Mouse (Mus musculus): ENCODE measurements at regions not wholly inside any gene's neighbourhood (a gene's known extent, or its start where the extent isn't known, plus 50 kb on each side); places are given as distances from the start of the nearest gene placed in this dataset.
A peak's percentile ranks its signal among the peaks of the same experiment; 100 is the strongest.

DNA sequence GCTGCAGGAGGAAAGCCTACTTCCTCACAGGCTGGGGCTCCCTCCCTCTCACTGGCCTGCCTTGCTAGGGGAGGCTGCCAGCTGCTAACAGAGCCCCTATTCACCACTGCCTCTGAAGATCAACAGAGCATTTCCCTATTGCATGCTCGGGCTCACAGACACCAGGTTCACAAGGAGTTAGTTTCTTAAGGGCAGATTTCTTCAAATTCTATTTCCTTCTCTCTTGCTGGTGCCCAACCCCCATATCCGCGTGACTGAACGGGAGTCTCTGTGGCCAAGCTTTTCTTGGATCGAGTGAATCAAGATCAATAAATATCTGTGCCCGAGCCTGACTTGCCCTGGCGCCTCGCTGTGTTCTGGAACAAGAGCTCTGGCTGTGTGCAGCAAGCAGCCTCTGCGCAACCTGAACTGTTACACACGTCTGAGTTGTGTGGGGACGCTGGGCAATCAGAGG lies 98.9 kb upstream of the Gdf10 start:
- H3K9me3 ChIP-seq (replicated peaks): no peaks in the 10 kb centered on the region
- H3K4me1 ChIP-seq: peaks cover 10% of the 10 kb centered on the region
- WGBS: 39% methylated on average over 11 of the region's 11 CpGs
- peak; percentile 53; the same call in 1 of the 2 replicates for ATAC-seq
- H3K4me3 ChIP-seq: no peak overlapping the region
- H3K4me2 ChIP-seq: no peak overlapping the region
- H3K9ac ChIP-seq: no peak overlapping the region
- no peaks in the 10 kb centered on the region for H3K27me3 ChIP-seq
- no peak overlapping the region for H3K27ac ChIP-seq
- no peaks in the 10 kb centered on the region for H3K36me3 ChIP-seq (ENCODE audit: poor library complexity, severe bottlenecking)

DNA sequence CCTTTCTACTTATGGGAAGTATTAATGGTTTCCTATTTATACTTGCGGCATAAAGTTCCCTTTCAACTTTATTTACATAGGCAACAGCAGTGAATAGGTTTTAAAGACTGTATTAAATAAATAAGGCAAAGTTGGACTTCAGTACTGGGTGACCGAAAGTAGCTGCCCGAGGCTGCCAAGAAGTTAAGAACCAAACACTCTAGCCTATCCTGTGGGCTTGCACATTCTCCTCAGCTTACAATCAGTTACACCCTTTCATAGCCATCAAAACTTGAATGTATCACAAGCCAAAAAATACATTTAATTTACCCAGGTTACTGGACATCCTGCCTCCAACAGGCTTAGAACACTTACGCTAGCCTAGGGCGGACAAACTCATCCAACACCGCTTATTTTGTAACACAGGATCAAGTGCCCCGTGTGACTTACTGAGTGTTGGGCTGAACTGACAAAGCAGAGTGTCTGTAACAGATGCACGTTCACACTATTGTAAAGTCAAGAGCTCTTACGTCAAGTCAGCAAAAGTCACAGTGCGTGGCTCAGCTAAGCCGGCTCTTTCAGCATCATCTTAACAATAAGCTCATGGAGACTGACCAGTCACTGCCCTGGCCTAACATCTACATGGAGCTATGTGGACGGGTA lies 97.3 kb upstream of the Gdf10 start:
- Histone ChIP-seq H3K36me3 (ENCODE audit: poor library complexity, severe bottlenecking) (no peaks in the 10 kb centered on the region), H3K4me3 (no peak overlapping the region), H3K4me1 (peaks cover 10% of the 10 kb centered on the region), H3K4me2 (no peak overlapping the region), H3K27me3 (no peaks in the 10 kb centered on the region), H3K9ac (no peak overlapping the region), H3K27ac (no peak overlapping the region), H3K9me3 (replicated peaks) (no peaks in the 10 kb centered on the region)
- WGBS: 90% methylated on average over 12 of the region's 12 CpGs
- ATAC-seq: no peak

DNA sequence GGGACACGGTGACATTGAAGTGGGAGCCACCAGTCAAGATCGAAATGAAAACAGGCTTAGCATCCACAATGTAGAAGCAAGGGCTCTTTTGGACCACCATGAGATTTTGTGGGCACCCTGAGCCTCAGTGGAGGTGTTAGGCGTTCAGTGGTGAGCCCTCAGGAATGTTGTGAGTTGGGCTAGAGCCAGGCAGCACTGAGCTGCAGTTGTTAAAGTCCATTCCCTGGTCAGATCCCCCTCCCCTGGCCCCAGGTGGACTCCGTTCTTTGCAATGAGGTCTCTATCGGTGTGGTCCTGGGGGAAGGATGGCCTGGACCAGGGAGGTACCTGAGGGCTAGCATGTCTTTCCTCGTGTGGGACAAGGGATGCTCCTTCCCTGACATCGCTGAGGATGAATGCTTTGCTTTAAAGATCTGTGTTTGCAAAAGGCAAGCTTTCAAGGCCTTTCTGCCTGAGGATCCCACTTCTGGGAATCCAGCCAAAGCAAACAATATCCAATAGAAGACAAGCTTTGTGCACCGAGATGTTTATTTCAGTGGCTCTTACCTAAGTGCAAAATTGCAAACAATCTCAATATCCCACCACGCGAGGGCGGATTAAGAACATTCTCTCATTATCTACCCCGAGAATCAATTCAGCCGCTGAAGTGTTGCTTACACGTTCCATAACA lies 90.6 kb upstream of the Gdf10 start:
- Histone ChIP-seq H3K36me3 (ENCODE audit: poor library complexity, severe bottlenecking) (no peaks in the 10 kb centered on the region), H3K27ac (no peak overlapping the region), H3K9me3 (replicated peaks) (no peaks in the 10 kb centered on the region), H3K4me2 (no peak overlapping the region), H3K9ac (no peak overlapping the region), H3K27me3 (no peaks in the 10 kb centered on the region), H3K4me3 (no peak overlapping the region), H3K4me1 (no peaks in the 10 kb centered on the region)
- ATAC-seq: no peak
- WGBS: 57% methylated on average over 14 of the region's 14 CpGs

DNA sequence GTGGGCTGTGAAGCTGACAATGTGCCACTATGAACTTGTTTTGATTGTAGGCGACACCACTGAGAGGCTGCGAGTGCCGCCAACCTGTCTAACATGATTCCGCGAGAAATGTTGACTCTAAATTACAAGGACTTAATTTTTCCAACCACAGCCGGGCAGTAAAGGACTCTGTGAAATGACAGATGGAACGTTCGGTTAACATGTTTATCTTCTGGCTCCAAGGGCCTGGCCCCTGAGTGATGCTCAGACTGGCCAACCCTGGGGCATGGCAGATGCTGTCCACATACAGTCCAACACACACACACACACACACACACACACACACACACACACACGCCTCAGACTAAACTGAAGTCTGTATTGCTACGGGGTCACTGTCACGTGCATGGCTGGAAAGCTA lies 87.0 kb upstream of the Gdf10 start:
- no peak overlapping the region for H3K4me2 ChIP-seq
- no peak overlapping the region for H3K27ac ChIP-seq
- no peak overlapping the region for H3K9ac ChIP-seq
- H3K27me3 ChIP-seq: no peaks in the 10 kb centered on the region
- 92% methylated on average over 11 of the region's 11 CpGs for WGBS
- H3K4me1 ChIP-seq: no peaks in the 10 kb centered on the region
- H3K9me3 ChIP-seq (replicated peaks): no peaks in the 10 kb centered on the region
- ATAC-seq: no peak
- no peak overlapping the region for H3K4me3 ChIP-seq
- H3K36me3 ChIP-seq (ENCODE audit: poor library complexity, severe bottlenecking): no peaks in the 10 kb centered on the region

GRCm38 (mm10) chr14:33841821-33842220 lies 81.6 kb upstream of the Gdf10 start:
- Histone ChIP-seq H3K27me3 (no peaks in the 10 kb centered on the region), H3K4me1 (no peaks in the 10 kb centered on the region), H3K27ac (no peak overlapping the region), H3K9me3 (replicated peaks) (no peaks in the 10 kb centered on the region), H3K4me3 (no peak overlapping the region), H3K36me3 (ENCODE audit: poor library complexity, severe bottlenecking) (no peaks in the 10 kb centered on the region), H3K4me2 (no peak overlapping the region), H3K9ac (no peak overlapping the region)
- 89% methylated on average over 6 of the region's 6 CpGs for WGBS
- ATAC-seq: no peak

- Histone ChIP-seq H3K9ac (no peak overlapping the region), H3K4me3 (no peak overlapping the region), H3K27me3 (no peaks in the 10 kb centered on the region), H3K4me2 (no peak overlapping the region), H3K27ac (no peak overlapping the region), H3K4me1 (no peaks in the 10 kb centered on the region), H3K9me3 (replicated peaks) (no peaks in the 10 kb centered on the region), H3K36me3 (ENCODE audit: poor library complexity, severe bottlenecking) (no peaks in the 10 kb centered on the region)
- 79% methylated on average over 3 of the region's 3 CpGs for WGBS
- no peak for ATAC-seq
These were observed 69.9 kb upstream of the Gdf10 start for GRCm38 (mm10) chr14:33853499-33853898.

GRCm38 (mm10) chr14:33854181-33854580 lies 69.2 kb upstream of the Gdf10 start:
- H3K9ac ChIP-seq: no peak overlapping the region
- no peak overlapping the region for H3K27ac ChIP-seq
- H3K4me3 ChIP-seq: no peak overlapping the region
- no peaks in the 10 kb centered on the region for H3K9me3 ChIP-seq (replicated peaks)
- WGBS: 91% methylated on average over 6 of the region's 6 CpGs
- H3K36me3 ChIP-seq (ENCODE audit: poor library complexity, severe bottlenecking): no peaks in the 10 kb centered on the region
- no peak overlapping the region for H3K4me2 ChIP-seq
- no peaks in the 10 kb centered on the region for H3K27me3 ChIP-seq
- no peak for ATAC-seq
- H3K4me1 ChIP-seq: no peaks in the 10 kb centered on the region

- no peak overlapping the region for H3K4me3 ChIP-seq
- no peaks in the 10 kb centered on the region for H3K36me3 ChIP-seq (ENCODE audit: poor library complexity, severe bottlenecking)
- no peaks in the 10 kb centered on the region for H3K9me3 ChIP-seq (replicated peaks)
- no peak for ATAC-seq
- no peak overlapping the region for H3K4me2 ChIP-seq
- H3K27ac ChIP-seq: no peak overlapping the region
- no peaks in the 10 kb centered on the region for H3K4me1 ChIP-seq
- 81% methylated on average over 6 of the region's 6 CpGs for WGBS
- no peaks in the 10 kb centered on the region for H3K27me3 ChIP-seq
- H3K9ac ChIP-seq: no peak overlapping the region
These were observed 66.4 kb upstream of the Gdf10 start for GRCm38 (mm10) chr14:33856992-33857391.

DNA sequence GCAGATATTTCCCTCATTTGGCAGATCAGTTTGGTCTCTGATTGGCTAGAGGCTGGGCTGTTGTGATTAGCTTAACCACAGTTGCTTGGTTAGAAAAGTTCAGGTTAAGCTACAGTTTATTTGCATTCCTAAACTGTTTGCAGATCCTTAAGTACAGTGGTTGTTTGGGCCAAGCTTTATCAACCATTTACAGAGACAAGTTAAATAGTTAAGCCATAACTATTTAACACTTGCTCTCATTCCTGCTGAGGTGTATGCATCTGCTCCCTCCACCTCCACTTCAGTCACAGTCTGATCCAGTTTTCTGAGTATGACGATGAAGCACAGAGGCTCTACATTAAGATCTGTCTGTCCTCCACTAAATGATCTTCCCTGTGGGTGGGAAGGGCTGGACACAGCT lies 58.6 kb upstream of the Gdf10 start:
- ATAC-seq: no peak
- no peak overlapping the region for H3K4me2 ChIP-seq
- no peaks in the 10 kb centered on the region for H3K36me3 ChIP-seq (ENCODE audit: poor library complexity, severe bottlenecking)
- no peaks in the 10 kb centered on the region for H3K27me3 ChIP-seq
- no peaks in the 10 kb centered on the region for H3K4me1 ChIP-seq
- no peak overlapping the region for H3K4me3 ChIP-seq
- no peaks in the 10 kb centered on the region for H3K9me3 ChIP-seq (replicated peaks)
- H3K9ac ChIP-seq: no peak overlapping the region
- H3K27ac ChIP-seq: no peak overlapping the region
- WGBS: 61% methylated on average over 1 of the region's 1 CpGs

DNA sequence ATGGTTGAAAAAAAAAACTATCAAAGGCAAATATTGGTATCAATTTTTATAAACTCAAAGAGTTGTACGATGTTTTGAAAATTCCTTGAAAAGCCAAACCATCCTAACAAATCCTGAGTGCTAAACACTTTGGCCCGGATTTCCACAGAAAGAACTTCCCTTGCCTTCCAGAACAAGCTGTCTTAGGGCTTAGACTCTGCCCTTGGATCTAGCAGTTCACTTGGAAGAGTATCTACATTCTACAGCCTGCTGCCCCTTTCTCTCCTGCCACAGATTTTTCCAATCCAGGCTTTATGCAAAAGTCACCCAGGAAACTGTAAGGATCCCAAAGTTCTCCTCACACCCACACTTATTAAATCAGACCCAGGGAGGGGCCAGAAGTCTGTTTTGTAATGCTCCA lies 57.6 kb upstream of the Gdf10 start:
- 94% methylated on average over 2 of the region's 2 CpGs for WGBS
- no peak for ATAC-seq
- no peaks in the 10 kb centered on the region for H3K27me3 ChIP-seq

DNA sequence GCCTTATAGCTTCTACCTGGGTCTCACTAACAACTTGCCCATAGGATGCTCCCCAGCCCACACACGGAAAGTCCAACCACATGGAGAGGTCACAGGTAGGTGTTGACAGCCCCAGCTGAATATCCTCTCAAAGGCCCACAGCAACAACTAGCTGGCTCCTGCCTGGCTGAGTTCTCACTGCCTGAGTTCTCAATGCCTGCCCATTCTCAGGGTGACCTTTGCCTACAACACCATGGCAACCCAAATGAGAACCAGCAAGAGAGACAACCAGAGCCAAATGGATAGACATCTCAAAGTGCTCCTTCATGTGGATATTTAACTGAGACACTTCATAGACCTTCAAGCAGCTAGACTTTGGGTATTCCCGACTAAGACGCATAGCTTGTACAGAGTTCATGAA lies 55.7 kb upstream of the Gdf10 start:
- Histone ChIP-seq H3K4me3 (no peak overlapping the region), H3K9me3 (replicated peaks) (no peaks in the 10 kb centered on the region), H3K4me2 (no peak overlapping the region), H3K4me1 (no peaks in the 10 kb centered on the region), H3K36me3 (ENCODE audit: poor library complexity, severe bottlenecking) (no peaks in the 10 kb centered on the region), H3K9ac (no peak overlapping the region), H3K27me3 (no peaks in the 10 kb centered on the region), H3K27ac (no peak overlapping the region)
- WGBS: 92% methylated on average over 3 of the region's 3 CpGs
- no peak for ATAC-seq

More for the DNA sequence above, 57.6 kb upstream of the Gdf10 start:
- H3K4me1 ChIP-seq: no peaks in the 10 kb centered on the region
- H3K36me3 ChIP-seq (ENCODE audit: poor library complexity, severe bottlenecking): no peaks in the 10 kb centered on the region
- H3K27ac ChIP-seq: no peak overlapping the region
- H3K4me3 ChIP-seq: no peak overlapping the region
- H3K9ac ChIP-seq: no peak overlapping the region
- H3K9me3 ChIP-seq (replicated peaks): no peaks in the 10 kb centered on the region
- no peak overlapping the region for H3K4me2 ChIP-seq
